Mouse (Mus musculus) midbrain, embryonic 16.5 days (tissue): ENCODE results near the gene Ubr1. TPM values are rescaled to one million over a fixed set of nuclear protein-coding genes. Genes with fewer than 3 reads are reported as not detected.

ENCODE experiments used
- ATAC-seq: fragments of 200-750 bp; cut with Nextera tagmentation; 2 replicates; pipeline ENCODE4 v1.8.0; 2017; ENCODE audit warnings: moderate TSS enrichment
- H3K27ac ChIP-seq: fragments of 300-500 bp; sonication (generic); 2 replicates; pipeline ENCODE4 v1.5.1; 2014; ENCODE audit warnings: mild to moderate bottlenecking, low read length, mixed read lengths
- H3K27me3 ChIP-seq: fragments of 300-500 bp; sonication (generic); 2 replicates; pipeline ENCODE4 v1.6.1; 2014; ENCODE audit warnings: low read depth, low read length, mixed read lengths; ENCODE audit not compliant: control insufficient read depth, insufficient read depth
- H3K36me3 ChIP-seq: fragments of 300-500 bp; sonication (generic); 2 replicates; pipeline ENCODE4 v1.6.1; 2014; ENCODE audit warnings: mild to moderate bottlenecking, low read length, moderate library complexity, mixed read lengths; ENCODE audit not compliant: control insufficient read depth, insufficient read depth
- H3K4me1 ChIP-seq: fragments of 300-500 bp; sonication (generic); 2 replicates; pipeline ENCODE4 v1.6.1; 2014; ENCODE audit warnings: mild to moderate bottlenecking, low read length, mixed read lengths; ENCODE audit not compliant: control insufficient read depth, insufficient read depth
- H3K4me2 ChIP-seq: fragments of 300-500 bp; sonication (generic); 2 replicates; pipeline ENCODE4 v1.6.1; 2014; ENCODE audit warnings: mild to moderate bottlenecking, low read length, mixed read lengths
- H3K4me3 ChIP-seq: fragments of 300-500 bp; sonication (generic); 2 replicates; pipeline ENCODE4 v1.5.1; 2014; ENCODE audit warnings: low read depth, mild to moderate bottlenecking, low read length, moderate library complexity, mixed read lengths
- H3K9ac ChIP-seq: fragments of 300-500 bp; sonication (generic); 2 replicates; pipeline ENCODE4 v1.6.1; 2014; ENCODE audit warnings: low read depth, low read length, mixed read lengths
- H3K9me3 ChIP-seq: fragments of 300-500 bp; sonication (generic); replicated peaks from 2 replicates; pipeline ENCODE4 v1.6.1; 2014; ENCODE audit warnings: mild to moderate bottlenecking, low read length, mixed read lengths; ENCODE audit not compliant: control insufficient read depth, poor library complexity, severe bottlenecking
- WGBS: fragments of 180-500 bp; shearing (Covaris S2); extraction: QIAGEN DNeasy Blood & Tissue Kit; methylation state at CpG from one replicate; pipeline ENCODE4 v1.1.7; 2014; 5-methylcytosine and 5-hydroxymethylcytosine counted together
- polyA plus RNA-seq: library from polyadenylated mRNA; unstranded; fragments of >200 nt; fragmentation: Nextera tagmentation; extraction: Ambion mirVana; gene quantifications from 2 replicates; pipeline ENCODE4 v1.2.1, GENCODE M21; 2015

Gene Ubr1
- polyA plus RNA-seq, result 38.8 and 38.9 TPM in 2 replicates

- Histone ChIP-seq H3K9me3 (no peaks in the 10 kb centered on the region), H3K36me3 (no peaks in the 10 kb centered on the region), H3K4me3 (peak within 1 kb of the TSS; percentile 61), H3K27ac (peak within 1 kb of the TSS; percentile 88), H3K27me3 (no peaks in the 10 kb centered on the region), H3K4me1 (peaks cover 22% of the 10 kb centered on the region), H3K9ac (peak within 1 kb of the TSS; percentile 76), H3K4me2 (peak within 1 kb of the TSS; percentile 70)
- WGBS, result under 1% methylated on average over 39 of the region's 39 CpGs
- peak; percentile 94 for ATAC-seq
These were observed at the start of gene Ubr1 for GRCm38 (mm10) chr2:120970559-120971080. Gene Ubr1 (minus strand): TSS chr2:120970715.

GRCm38 (mm10) chr2:121017151-121017550, 46.6 kb upstream of the Ubr1 start:
- no peak for ATAC-seq
- Histone ChIP-seq H3K9me3 (peaks cover 4% of the 10 kb centered on the region; the same call in 1 of the 2 replicates), H3K4me1 (no peaks in the 10 kb centered on the region), H3K4me3 (no peak overlapping the region), H3K27ac (no peak overlapping the region), H3K4me2 (no peak overlapping the region), H3K36me3 (peaks cover 25% of the 10 kb centered on the region), H3K27me3 (no peaks in the 10 kb centered on the region), H3K9ac (no peak overlapping the region)
- WGBS, result 96% methylated on average over 1 of the region's 1 CpGs

- Histone ChIP-seq H3K9me3 (peaks cover 4% of the 10 kb centered on the region; the same call in 1 of the 2 replicates), H3K27ac (no peak overlapping the region), H3K4me1 (no peaks in the 10 kb centered on the region), H3K27me3 (no peaks in the 10 kb centered on the region), H3K36me3 (peaks cover 25% of the 10 kb centered on the region), H3K4me2 (no peak overlapping the region), H3K9ac (no peak overlapping the region), H3K4me3 (no peak overlapping the region)
- WGBS, result 86% methylated on average over 9 of the region's 9 CpGs
- no peak for ATAC-seq
These were observed 45.7 kb upstream of the Ubr1 start for GRCm38 (mm10) chr2:121016226-121016625.

GRCm38 (mm10) chr2:121015507-121015906, 45.0 kb upstream of the Ubr1 start:
- no peaks in the 10 kb centered on the region for H3K4me1 ChIP-seq
- ATAC-seq, result no peak
- no peak overlapping the region for H3K9ac ChIP-seq
- no peak overlapping the region for H3K27ac ChIP-seq
- no peak overlapping the region for H3K4me2 ChIP-seq
- H3K9me3 ChIP-seq, result peaks cover 4% of the 10 kb centered on the region; the same call in 1 of the 2 replicates
- H3K36me3 ChIP-seq, result peaks cover 25% of the 10 kb centered on the region
- WGBS, result 90% methylated on average over 2 of the region's 2 CpGs
- H3K27me3 ChIP-seq, result no peaks in the 10 kb centered on the region
- no peak overlapping the region for H3K4me3 ChIP-seq

- ATAC-seq, result no peak
- no peak overlapping the region for H3K4me3 ChIP-seq
- peaks cover 12% of the 10 kb centered on the region for H3K4me1 ChIP-seq
- H3K27me3 ChIP-seq, result no peaks in the 10 kb centered on the region
- H3K9me3 ChIP-seq, result peaks cover 1% of the 10 kb centered on the region; the same call in 1 of the 2 replicates
- H3K9ac ChIP-seq, result no peak overlapping the region
- no peak overlapping the region for H3K27ac ChIP-seq
- no peak overlapping the region for H3K4me2 ChIP-seq
- WGBS, result 90% methylated on average over 9 of the region's 9 CpGs
- peaks cover 19% of the 10 kb centered on the region for H3K36me3 ChIP-seq
These were observed 42.2 kb upstream of the Ubr1 start for GRCm38 (mm10) chr2:121012676-121013075.

GRCm38 (mm10) chr2:121009071-121009677, 38.7 kb upstream of the Ubr1 start:
- Histone ChIP-seq H3K4me2 (peak overlapping the region; percentile 82), H3K9ac (peak overlapping the region; percentile 82), H3K36me3 (peaks cover 10% of the 10 kb centered on the region; the same call in 1 of the 2 replicates), H3K4me1 (peaks cover 12% of the 10 kb centered on the region), H3K27me3 (no peaks in the 10 kb centered on the region), H3K4me3 (peak overlapping the region; percentile 79), H3K9me3 (no peaks in the 10 kb centered on the region), H3K27ac (no peak overlapping the region)
- WGBS, result 26% methylated on average over 5 of the region's 5 CpGs
- no peak for ATAC-seq

GRCm38 (mm10) chr2:121008664-121009007, 38.1 kb upstream of the Ubr1 start:
- H3K9ac ChIP-seq, result peak overlapping the region; percentile 82
- H3K27me3 ChIP-seq, result no peaks in the 10 kb centered on the region
- WGBS, result 1% methylated on average over 12 of the region's 12 CpGs
- H3K36me3 ChIP-seq, result peaks cover 10% of the 10 kb centered on the region; the same call in 1 of the 2 replicates
- ATAC-seq, result no peak
- peaks cover 12% of the 10 kb centered on the region for H3K4me1 ChIP-seq
- H3K4me3 ChIP-seq, result peak overlapping the region; percentile 79
- H3K9me3 ChIP-seq, result no peaks in the 10 kb centered on the region
- peak overlapping the region; percentile 34; the same call in 1 of the 2 replicates for H3K27ac ChIP-seq
- peak overlapping the region; percentile 82 for H3K4me2 ChIP-seq

GRCm38 (mm10) chr2:121007925-121008663, 37.6 kb upstream of the Ubr1 start, which contains the start of gene Ccndbp1:
Gene Ccndbp1 (plus strand): TSS chr2:121008403.
- Histone ChIP-seq H3K27me3 (no peaks in the 10 kb centered on the region), H3K4me3 (peak within 1 kb of the TSS; percentile 79), H3K27ac (peak within 1 kb of the TSS; percentile 66), H3K4me1 (peaks cover 12% of the 10 kb centered on the region), H3K9ac (peak within 1 kb of the TSS; percentile 82), H3K4me2 (peak within 1 kb of the TSS; percentile 82), H3K36me3 (peaks cover 10% of the 10 kb centered on the region; the same call in 1 of the 2 replicates), H3K9me3 (no peaks in the 10 kb centered on the region)
- peak; percentile 97 for ATAC-seq
- 3% methylated on average over 32 of the region's 34 CpGs for WGBS

GRCm38 (mm10) chr2:121006986-121007385, 36.5 kb upstream of the Ubr1 start:
- no peaks in the 10 kb centered on the region for H3K9me3 ChIP-seq
- WGBS, result 92% methylated on average over 1 of the region's 1 CpGs
- no peaks in the 10 kb centered on the region for H3K27me3 ChIP-seq
- 0 out of 2 replicates have a peak, but pooled peaks cover 3% of the 10 kb centered on the region for H3K36me3 ChIP-seq
- H3K9ac ChIP-seq, result no peak overlapping the region
- no peak for ATAC-seq
- H3K4me3 ChIP-seq, result no peak overlapping the region
- no peak overlapping the region for H3K4me2 ChIP-seq
- peaks cover 12% of the 10 kb centered on the region for H3K4me1 ChIP-seq
- H3K27ac ChIP-seq, result no peak overlapping the region
